Mouse (Mus musculus) thymus, adult 2 months (tissue): ENCODE measurements at regions not wholly inside any gene's neighbourhood (a gene's known extent, or its start where the extent isn't known, plus 50 kb on each side); places are given as distances from the start of the nearest gene placed in this dataset.

Experiments used
- DNase-seq: peaks from one replicate; pipeline ENCODE4 v3.0.0; 2021
- H3K27ac ChIP-seq: fragments of 200-500 bp; 2 replicates; pipeline ENCODE4 v1.5.1; 2012; ENCODE audit warnings: low read length, control low read depth; ENCODE audit not compliant: control insufficient read depth, insufficient read depth
- H3K27me3 ChIP-seq: fragments of 200-500 bp; 2 replicates; pipeline ENCODE4 v1.6.1; 2012; ENCODE audit warnings: mild to moderate bottlenecking, low read length, moderate library complexity, mixed read lengths; ENCODE audit not compliant: control insufficient read depth, insufficient read depth
- H3K36me3 ChIP-seq: fragments of 200-500 bp; 2 replicates; pipeline ENCODE4 v1.6.1; 2012; ENCODE audit warnings: mild to moderate bottlenecking, low read length, moderate library complexity; ENCODE audit not compliant: control insufficient read depth, insufficient read depth
- H3K4me1 ChIP-seq: fragments of 200-500 bp; replicated peaks from 2 replicates; pipeline ENCODE4 v1.6.1; 2012; ENCODE audit warnings: low read length; ENCODE audit not compliant: control insufficient read depth, insufficient read depth
- H3K4me3 ChIP-seq: fragments of 200-500 bp; 2 replicates; pipeline ENCODE4 v1.5.1; 2012; ENCODE audit warnings: mild to moderate bottlenecking, low read length, control low read depth, moderate library complexity; ENCODE audit not compliant: control insufficient read depth, insufficient read depth
- CTCF ChIP-seq: fragments of 200-500 bp; IDR thresholded peaks from 2 replicates; pipeline ENCODE4 v1.5.1; 2012; ENCODE audit warnings: mild to moderate bottlenecking, control low read depth, low read length, moderate library complexity, borderline replicate concordance; ENCODE audit not compliant: control insufficient read depth, poor library complexity, insufficient read depth; ENCODE audit errors: extremely low read depth
- POLR2A ChIP-seq: fragments of 200-500 bp; IDR thresholded peaks from 2 replicates; pipeline ENCODE4 v1.6.1; 2012; ENCODE audit warnings: mild to moderate bottlenecking, low read length, control low read depth, moderate library complexity; ENCODE audit not compliant: control insufficient read depth, poor library complexity, insufficient read depth; ENCODE audit errors: extremely low read depth
- WGBS: fragments of 180-500 bp; shearing (Covaris S2); methylation state at CpG from one replicate; pipeline ENCODE4 v1.1.7; 2018; 5-methylcytosine and 5-hydroxymethylcytosine counted together

DNA sequence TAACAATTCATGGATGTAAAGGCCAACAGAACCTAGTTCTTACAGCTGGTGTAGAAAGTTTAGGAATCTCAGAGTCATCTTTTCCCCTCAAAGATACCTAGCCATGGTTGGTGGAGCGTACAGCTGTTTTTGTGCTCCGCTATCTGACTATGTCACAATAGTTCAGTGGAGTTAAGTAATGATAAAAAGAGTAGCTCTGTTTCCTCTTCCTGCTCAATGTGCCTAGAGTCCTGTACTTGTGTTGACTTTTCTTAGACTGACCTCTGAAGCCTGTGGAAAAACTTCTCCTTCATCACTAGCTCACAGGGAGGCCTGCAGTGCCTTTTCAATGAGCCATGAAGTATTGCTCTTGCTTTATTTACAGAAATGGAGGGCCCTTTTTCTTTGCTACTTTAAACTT is 232.1 kb downstream of the Gm11146 start:
- TF ChIP-seq CTCF (no peak), POLR2A (no peak)

DNA sequence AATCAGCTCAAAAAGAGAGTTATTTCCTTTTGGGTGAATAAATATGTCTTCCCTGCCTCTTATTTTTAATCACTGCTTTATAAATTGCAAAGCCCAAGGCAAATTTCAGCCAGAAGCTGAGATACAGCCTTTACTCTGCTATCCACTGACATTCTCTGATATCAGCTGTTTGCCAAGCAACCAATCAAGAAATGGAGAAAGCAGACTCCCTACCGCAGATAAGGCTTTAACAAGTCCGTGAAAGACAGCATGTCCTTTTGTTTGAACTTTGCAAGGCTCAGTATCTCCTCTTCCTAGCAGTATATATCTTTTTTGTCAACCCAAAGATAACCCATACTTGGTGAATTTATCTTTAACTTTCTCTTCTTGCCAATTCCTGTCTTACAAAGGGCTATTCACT is 236.6 kb downstream of the Gm11146 start:
- WGBS = 96% methylated on average over 2 of the region's 2 CpGs
- Histone ChIP-seq H3K36me3 (no peaks in the 10 kb centered on the region), H3K27me3 (no peaks in the 10 kb centered on the region), H3K27ac (no peak overlapping the region), H3K4me1 (no peaks in the 10 kb centered on the region), H3K4me3 (no peak overlapping the region)
- TF ChIP-seq POLR2A = no peak
- TF ChIP-seq CTCF = no peak
- DNase-seq = no peak

More for the DNA sequence above, 232.1 kb downstream of the Gm11146 start:
- 96% methylated on average over 2 of the region's 2 CpGs for WGBS
- no peak for DNase-seq
- Histone ChIP-seq H3K4me3 (no peak overlapping the region), H3K4me1 (no peaks in the 10 kb centered on the region), H3K27me3 (no peaks in the 10 kb centered on the region), H3K27ac (no peak overlapping the region), H3K36me3 (no peaks in the 10 kb centered on the region)

DNA sequence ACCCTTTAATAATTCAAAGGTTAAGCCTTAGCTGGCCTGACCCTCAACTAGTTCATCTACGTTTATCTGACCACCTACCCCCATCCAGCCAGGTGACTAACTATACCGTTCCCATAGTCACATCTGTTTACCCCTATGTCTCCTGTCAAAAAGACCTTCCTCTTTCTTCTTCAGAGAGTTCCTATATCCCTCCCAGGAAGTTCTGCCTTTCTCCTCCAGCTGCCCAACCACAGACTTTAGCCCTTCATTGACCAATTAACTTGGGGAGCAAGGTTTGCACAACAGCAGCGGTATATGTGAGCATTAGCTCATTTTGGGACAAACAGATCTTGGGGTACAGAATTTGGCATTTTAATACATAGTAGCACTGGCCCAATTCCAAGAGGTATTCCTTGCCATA is 237.5 kb downstream of the Gm11146 start:
- TF ChIP-seq CTCF = no peak
- TF ChIP-seq POLR2A = no peak
- no peak for DNase-seq
- H3K27me3 ChIP-seq = no peaks in the 10 kb centered on the region
- H3K4me1 ChIP-seq = no peaks in the 10 kb centered on the region
- H3K4me3 ChIP-seq = no peak overlapping the region
- no peak overlapping the region for H3K27ac ChIP-seq
- 82% methylated on average over 3 of the region's 3 CpGs for WGBS
- no peaks in the 10 kb centered on the region for H3K36me3 ChIP-seq

DNA sequence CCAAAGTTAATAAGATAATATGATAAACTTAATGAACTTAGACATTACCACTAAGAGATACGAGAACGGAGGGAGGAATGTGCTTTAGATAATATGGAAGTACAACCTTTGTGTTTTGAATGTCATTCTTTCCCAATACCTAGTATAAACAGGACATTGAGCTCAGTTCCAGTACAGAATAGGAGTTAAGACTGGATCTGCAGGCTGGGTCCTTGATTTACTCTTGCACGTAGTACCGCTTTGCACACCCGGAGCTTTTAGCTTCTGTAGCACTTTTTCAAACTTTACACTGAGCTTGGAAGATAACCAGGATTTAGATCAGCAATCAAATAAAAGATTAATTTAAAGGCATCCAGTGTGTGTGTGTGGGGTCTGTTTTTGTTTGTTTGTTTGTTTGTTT is 242.7 kb downstream of the Gm11146 start:
- H3K36me3 ChIP-seq = no peaks in the 10 kb centered on the region
- 98% methylated on average over 5 of the region's 5 CpGs for WGBS
- no peak for DNase-seq
- no peak overlapping the region for H3K4me3 ChIP-seq
- H3K27ac ChIP-seq = no peak overlapping the region
- no peaks in the 10 kb centered on the region for H3K27me3 ChIP-seq
- no peaks in the 10 kb centered on the region for H3K4me1 ChIP-seq
- TF ChIP-seq POLR2A = no peak
- TF ChIP-seq CTCF = no peak

DNA sequence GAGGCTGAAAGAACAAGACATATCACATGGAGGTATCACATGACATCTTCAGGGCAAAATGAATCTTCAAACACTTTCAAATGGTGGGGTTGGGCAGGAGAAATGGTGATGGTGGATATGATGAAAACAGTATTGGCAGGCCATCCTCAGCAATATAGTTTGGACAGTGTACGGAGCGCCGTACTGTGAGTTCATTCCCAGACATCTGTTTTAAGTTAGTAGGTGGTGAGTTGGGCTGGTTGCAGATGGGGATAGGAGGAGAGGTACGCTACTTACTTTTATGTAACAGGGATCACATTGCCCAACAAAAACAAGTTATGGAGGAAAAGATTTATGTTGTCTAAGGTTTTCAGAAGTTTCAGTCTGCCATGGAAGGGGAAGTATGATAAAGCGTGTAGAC is 246.6 kb downstream of the Gm11146 start:
- TF ChIP-seq POLR2A (no peak), CTCF (no peak)
- Histone ChIP-seq H3K4me3 (no peak overlapping the region), H3K36me3 (no peaks in the 10 kb centered on the region), H3K27ac (no peak overlapping the region), H3K4me1 (no peaks in the 10 kb centered on the region), H3K27me3 (no peaks in the 10 kb centered on the region)
- 98% methylated on average over 5 of the region's 5 CpGs for WGBS
- DNase-seq = no peak

DNA sequence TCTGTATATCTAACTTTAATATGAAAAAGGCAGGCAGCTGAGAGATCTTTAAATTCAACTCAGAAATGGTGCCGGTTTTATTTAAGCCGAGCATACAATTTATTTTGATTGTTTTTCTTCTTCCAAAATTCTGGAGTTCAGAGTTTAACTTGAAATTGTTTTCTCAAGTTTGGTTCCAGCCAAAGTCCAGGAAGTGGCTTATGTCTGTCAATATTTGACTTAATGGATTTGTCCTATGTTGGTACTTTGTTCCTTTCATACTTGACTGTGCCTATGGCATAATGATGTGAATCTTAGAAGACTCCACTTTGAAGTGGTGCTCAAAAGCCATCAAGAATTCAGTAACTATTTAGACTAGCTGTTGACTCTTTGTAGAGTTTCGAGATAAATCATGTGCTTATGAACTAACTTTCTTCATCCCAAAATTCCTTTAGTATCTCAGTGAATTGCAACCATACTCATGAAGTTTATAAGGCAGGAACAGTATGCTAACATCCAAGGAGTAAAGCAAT is 247.6 kb downstream of the Gm11146 start:
- no peak for DNase-seq
- WGBS = 94% methylated on average over 3 of the region's 3 CpGs
- no peak for TF ChIP-seq POLR2A
- TF ChIP-seq CTCF = no peak

DNA sequence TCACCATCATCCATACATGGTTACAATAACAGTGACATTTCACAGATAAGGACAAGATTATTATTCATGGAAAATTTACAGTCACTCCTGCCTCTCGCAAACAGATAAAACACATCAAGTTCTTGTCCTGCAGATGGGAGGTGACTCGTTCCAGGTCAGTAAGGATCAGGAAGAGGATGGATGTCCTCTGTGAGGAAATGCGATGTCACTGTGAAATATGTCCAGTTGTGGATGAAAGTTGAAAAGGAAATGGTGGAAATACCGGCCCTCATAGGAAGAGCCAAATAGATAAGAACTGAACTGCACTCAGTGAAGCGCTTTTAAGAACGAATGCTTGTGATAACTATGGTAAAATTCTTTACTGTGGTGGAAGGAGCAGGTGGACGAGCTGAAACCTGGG is 255.8 kb downstream of the Gm11146 start:
- DNase-seq = no peak
- WGBS = 87% methylated on average over 7 of the region's 7 CpGs

More for the DNA sequence above, 247.6 kb downstream of the Gm11146 start:
- no peak overlapping the region for H3K27ac ChIP-seq
- H3K4me3 ChIP-seq = no peak overlapping the region
- H3K27me3 ChIP-seq = no peaks in the 10 kb centered on the region
- H3K36me3 ChIP-seq = no peaks in the 10 kb centered on the region
- H3K4me1 ChIP-seq = no peaks in the 10 kb centered on the region

More for the DNA sequence above, 255.8 kb downstream of the Gm11146 start:
- H3K27ac ChIP-seq = no peak overlapping the region
- no peaks in the 10 kb centered on the region for H3K27me3 ChIP-seq
- H3K36me3 ChIP-seq = no peaks in the 10 kb centered on the region
- TF ChIP-seq CTCF = no peak
- TF ChIP-seq POLR2A = no peak
- no peaks in the 10 kb centered on the region for H3K4me1 ChIP-seq
- no peak overlapping the region for H3K4me3 ChIP-seq
